In the genomic region with DNA sequence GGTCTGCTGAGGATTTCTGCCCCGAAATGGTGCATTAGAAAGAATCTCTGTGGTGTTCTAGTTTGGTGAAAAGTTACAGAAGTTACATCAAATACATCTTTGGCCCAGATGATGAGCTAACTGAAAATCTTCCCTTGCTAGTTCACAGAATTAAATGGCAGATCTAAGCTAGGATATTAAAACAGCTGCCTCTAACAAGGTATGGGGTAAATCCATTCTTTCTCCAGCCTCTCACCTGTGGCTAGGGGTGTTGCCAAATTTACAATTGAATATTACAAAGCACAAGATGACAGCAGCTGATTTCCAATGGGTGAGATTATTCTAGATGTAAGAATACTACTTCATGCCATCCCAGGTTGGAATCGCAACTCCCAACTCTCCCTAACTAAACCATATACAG, we compare ENCODE assay signal across 8 mouse cellular contexts. TPM values are rescaled to one million over a fixed set of nuclear protein-coding genes. Genes with fewer than 3 reads are reported as not detected.
DNase-seq lines count a peak whose midpoint lies in the region; ATAC-seq and TF ChIP-seq lines count a peak whose summit lies in the region.

A gene (plus strand): TSS at position 301 of the 400 bp plus-strand sequence.

- no peaks in the 10 kb centered on the region for H3K27me3 ChIP-seq in midbrain, embryonic 12.5 days

- H3K4me2 ChIP-seq in midbrain, embryonic 12.5 days (replicated peaks), result peak within 1 kb of the TSS; percentile 84

- no peak for TF ChIP-seq POLR2A in bone marrow, adult 2 months (IDR thresholded peaks at IDR 0.05; ENCODE audit: borderline replicate concordance, control insufficient read depth, low read depth, low read length)

- no peak for DNase-seq in layer of hippocampus, adult 8-10 months (ENCODE audit: low spot score in 2 of 2)
- no peak for DNase-seq in layer of hippocampus, adult 11-12 months (ENCODE audit: low spot score)
- no peak for DNase-seq in gastrocnemius, postnatal 4 days (ENCODE audit: low spot score in 2 of 2)
- DNase-seq in large intestine, adult 2 months (ENCODE audit: low read depth, low spot score), result no peak
- no peak for DNase-seq in urinary bladder, postnatal 25 days (ENCODE audit: low spot score)
- DNase-seq in MN1 (ENCODE audit: low spot score), result no peak

- H3K27ac ChIP-seq in bone marrow, adult 2 months (ENCODE audit: control insufficient read depth, insufficient read depth, low read depth, low read length, poor library complexity), result peak within 1 kb of the TSS; percentile 99
- peak within 1 kb of the TSS; percentile 98 for H3K27ac ChIP-seq in midbrain, embryonic 12.5 days (replicated peaks)

- peak within 1 kb of the TSS; percentile 99 for H3K9ac ChIP-seq in midbrain, embryonic 12.5 days (replicated peaks)

- peak within 1 kb of the TSS; percentile 72 for H3K4me3 ChIP-seq in bone marrow, adult 2 months (replicated peaks; ENCODE audit: control insufficient read depth, low read depth, low read length)
- H3K4me3 ChIP-seq in midbrain, embryonic 12.5 days, result peak within 1 kb of the TSS; percentile 99

- ATAC-seq in midbrain, embryonic 12.5 days (ENCODE audit: low FRiP score, low read depth), result no peak

- no peaks in the 10 kb centered on the region; the same call in 1 of the 2 replicates for H3K4me1 ChIP-seq in bone marrow, adult 2 months (ENCODE audit: control insufficient read depth, insufficient read depth, low read length)
- H3K4me1 ChIP-seq in midbrain, embryonic 12.5 days, result peaks cover 31% of the 10 kb centered on the region

- H3K36me3 ChIP-seq in midbrain, embryonic 12.5 days, result no peaks in the 10 kb centered on the region

- 34% methylated on average over 2 of the region's 2 CpGs for WGBS in bone marrow, adult 2 months
- WGBS in large intestine, adult 2 months, result 43% methylated on average over 2 of the region's 2 CpGs
- WGBS in midbrain, embryonic 12.5 days, result 50% methylated on average over 2 of the region's 2 CpGs

- no peak for TF ChIP-seq CTCF in bone marrow, adult 2 months (IDR thresholded peaks at IDR 0.05; ENCODE audit: control insufficient read depth, insufficient read depth, low read length)

- H3K9me3 ChIP-seq in midbrain, embryonic 12.5 days, result no peaks in the 10 kb centered on the region

RNA-seq across cellular contexts. Expression of the gene that starts here (rescaled TPM):
- 100 to 1,000 TPM; 103 to 120 (median 110) TPM for total RNA-seq in layer of hippocampus, adult 8-10 months (2022)
- polyA plus RNA-seq in bone marrow, adult 2 months (2011; ENCODE audit: insufficient read depth, insufficient read length, low replicate concordance, missing spikeins), result 194 and 222 TPM in 2 replicates
- 100 to 1,000 TPM in 1 of 2 experiments, 10 to 100 TPM in 1; 89.5 to 109 TPM for total RNA-seq in gastrocnemius, postnatal 4 days (2021)
- polyA plus RNA-seq in large intestine, adult 2 months (2012; rRNA removed), result 25.6 and 29.4 TPM in 2 replicates
- polyA plus RNA-seq in midbrain, embryonic 12.5 days (2016; fragmentation: Nextera tagmentation; extraction: Ambion mirVana), result 174 and 188 TPM in 2 replicates
